Mouse (Mus musculus): ENCODE data around the gene B4galt5. TPM values are rescaled to one million over a fixed set of nuclear protein-coding genes. Genes with fewer than 3 reads are reported as not detected.

B4galt5 gene
- total RNA-seq, 2 experiments from 2014 or later = 58.8 to 60.5 TPM

DNA sequence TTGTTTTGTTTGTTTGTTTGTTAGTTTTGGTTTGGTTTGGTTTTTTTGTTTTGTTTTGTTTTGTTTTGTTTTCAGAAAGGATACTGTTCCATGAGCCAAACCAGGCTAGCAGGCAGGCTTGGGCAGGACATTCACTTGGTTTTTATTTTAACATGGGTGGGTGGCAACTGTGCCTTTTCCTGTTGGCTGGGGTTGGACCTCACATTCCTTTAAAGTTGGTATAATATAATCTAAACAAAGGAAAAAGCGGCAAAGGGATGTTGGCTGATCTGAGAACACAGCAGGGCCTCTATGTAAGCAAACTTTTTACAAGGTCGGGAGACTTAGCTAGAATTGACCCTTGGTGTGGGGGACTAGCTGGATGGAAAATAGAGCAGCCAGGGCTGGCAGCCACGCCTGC is 91.2 kb downstream of the B4galt5 start:
- no peak for DNase-seq (ENCODE audit: low spot score in 2 of 2)

DNA sequence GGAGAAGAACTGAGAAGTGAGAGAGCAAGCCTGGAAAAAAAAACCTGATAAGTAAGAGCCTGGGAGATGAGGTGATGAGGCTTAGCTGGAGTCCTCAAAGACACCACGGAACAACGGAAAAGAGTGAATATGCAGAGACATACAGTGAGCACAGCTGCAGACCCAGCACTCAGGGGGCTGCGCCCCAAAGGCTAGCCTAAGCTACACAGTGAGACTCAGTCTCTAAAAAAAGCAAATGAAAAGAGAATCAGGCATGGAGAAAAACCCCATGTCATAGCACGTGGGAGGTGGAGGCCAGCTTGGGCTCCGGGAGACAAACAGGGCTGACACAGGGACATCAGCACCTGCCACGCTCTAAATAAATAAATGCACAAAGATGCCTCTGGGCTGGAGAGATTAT is 94.2 kb downstream of the B4galt5 start:
- DNase-seq (ENCODE audit: low spot score in 2 of 2) = no peak

GRCm38 (mm10) chr2:167254185-167254584 is 94.8 kb downstream of the B4galt5 start:
- DNase-seq (ENCODE audit: low spot score in 2 of 2) = no peak

- DNase-seq (ENCODE audit: low spot score in 2 of 2) = no peak
These were observed 95.5 kb downstream of the B4galt5 start for GRCm38 (mm10) chr2:167253476-167253875.

GRCm38 (mm10) chr2:167252057-167252687 is 96.8 kb downstream of the B4galt5 start:
- no peak for DNase-seq (ENCODE audit: low spot score in 2 of 2)

DNA sequence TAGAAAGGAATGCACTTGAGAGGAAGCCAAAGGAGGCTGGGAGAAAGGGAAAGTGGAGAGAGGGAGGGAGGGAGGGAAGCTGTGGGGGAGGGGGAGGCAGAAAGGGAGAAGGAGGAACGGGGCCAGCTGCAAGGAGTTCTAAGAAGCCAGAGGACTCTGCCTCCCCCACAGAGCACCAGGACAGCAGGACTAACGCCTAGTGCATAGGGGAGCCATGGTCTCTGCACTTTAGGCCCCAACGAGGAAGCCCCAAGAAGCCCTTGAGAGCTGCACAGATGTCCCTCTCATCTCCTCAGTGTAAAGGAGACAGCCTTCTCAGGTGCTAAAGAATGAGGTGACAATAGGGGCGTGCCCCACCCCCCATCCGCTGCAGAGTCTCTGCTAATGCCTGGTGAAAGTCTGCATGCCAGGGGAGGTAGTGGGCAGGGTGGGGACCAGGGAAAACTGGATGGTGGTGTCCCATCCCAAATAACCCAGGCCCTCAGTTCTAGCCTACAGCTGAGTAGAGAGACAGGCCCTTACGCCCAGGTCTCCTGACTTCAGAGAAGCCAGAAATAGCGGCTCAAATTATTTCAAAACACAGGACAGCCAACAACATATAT is 98.1 kb downstream of the B4galt5 start:
- DNase-seq (ENCODE audit: low spot score in 2 of 2) = no peak

GRCm38 (mm10) chr2:167250003-167250735 is 98.8 kb downstream of the B4galt5 start:
- no peak for DNase-seq (ENCODE audit: low spot score in 2 of 2)

DNA sequence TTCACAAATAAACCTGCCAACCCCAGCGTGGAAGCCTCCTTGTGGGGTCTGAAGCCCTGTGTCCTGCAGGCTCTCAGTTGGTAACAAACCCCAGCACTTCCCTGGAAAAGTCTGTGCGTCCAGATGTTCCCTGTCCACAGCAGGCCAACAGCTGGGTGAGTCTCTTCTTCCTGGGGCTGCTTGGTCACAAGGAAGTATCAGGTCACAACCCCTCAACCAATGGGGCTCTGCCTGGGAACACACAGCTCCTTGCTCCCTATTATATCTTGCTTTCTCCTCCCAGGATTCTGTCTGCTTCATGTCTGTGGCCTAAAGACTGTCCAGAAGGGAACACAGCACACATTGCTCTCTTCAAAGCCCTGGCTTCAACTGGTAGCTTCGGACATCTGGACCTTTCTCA is 99.4 kb downstream of the B4galt5 start:
- DNase-seq (ENCODE audit: low spot score in 2 of 2) = no peak

Other genes starting within 250 kb of the B4galt5 start
- 10 to 100 TPM; 62.0 to 69.6 TPM for gene Kcnb1, start 159.0 kb downstream of the B4galt5 start, total RNA-seq (2021)
- gene Ptgis, start 108.6 kb downstream of the B4galt5 start, total RNA-seq (2021) = 1 to 10 TPM; 1.3 to 2.1 TPM
- gene Slc9a8, start 72.5 kb upstream of the B4galt5 start, total RNA-seq (2021) = 10 to 100 TPM; 29.9 to 33.3 TPM
- gene Rnf114, start 143.5 kb upstream of the B4galt5 start, total RNA-seq (2021) = 10 to 100 TPM; 39.1 to 40.5 TPM
- gene Spata2, start 143.7 kb upstream of the B4galt5 start, total RNA-seq (2021) = 10 to 100 TPM; 65.3 to 67.2 TPM
- under 1 TPM; 0.53 to 0.79 TPM for gene Snai1, start 189.0 kb upstream of the B4galt5 start, total RNA-seq (2021)

Measured in layer of hippocampus, postnatal 14 days (tissue).